Mouse (Mus musculus) ES-E14 (cell line): ENCODE measurements around the gene Sema6b.

Experiments used
- CHD2 ChIP-seq: IDR thresholded peaks from 2 replicates; pipeline ENCODE4 v1.6.1; 2014; ENCODE audit warnings: mild to moderate bottlenecking, low read depth, low read length, inconsistent platforms
- HCFC1 ChIP-seq: IDR thresholded peaks from 2 replicates; pipeline ENCODE4 v1.6.1; 2012; ENCODE audit warnings: low read length, inconsistent platforms, borderline replicate concordance; ENCODE audit not compliant: insufficient read depth
- ZC3H11A ChIP-seq: IDR thresholded peaks from 2 replicates; pipeline ENCODE4 v1.6.1; 2012; ENCODE audit warnings: low read depth, mild to moderate bottlenecking, inconsistent platforms, low read length, borderline replicate concordance
- ZNF384 ChIP-seq: IDR thresholded peaks from 2 replicates; pipeline ENCODE4 v1.6.1; 2012; ENCODE audit warnings: low read depth, low read length, inconsistent platforms

DNA sequence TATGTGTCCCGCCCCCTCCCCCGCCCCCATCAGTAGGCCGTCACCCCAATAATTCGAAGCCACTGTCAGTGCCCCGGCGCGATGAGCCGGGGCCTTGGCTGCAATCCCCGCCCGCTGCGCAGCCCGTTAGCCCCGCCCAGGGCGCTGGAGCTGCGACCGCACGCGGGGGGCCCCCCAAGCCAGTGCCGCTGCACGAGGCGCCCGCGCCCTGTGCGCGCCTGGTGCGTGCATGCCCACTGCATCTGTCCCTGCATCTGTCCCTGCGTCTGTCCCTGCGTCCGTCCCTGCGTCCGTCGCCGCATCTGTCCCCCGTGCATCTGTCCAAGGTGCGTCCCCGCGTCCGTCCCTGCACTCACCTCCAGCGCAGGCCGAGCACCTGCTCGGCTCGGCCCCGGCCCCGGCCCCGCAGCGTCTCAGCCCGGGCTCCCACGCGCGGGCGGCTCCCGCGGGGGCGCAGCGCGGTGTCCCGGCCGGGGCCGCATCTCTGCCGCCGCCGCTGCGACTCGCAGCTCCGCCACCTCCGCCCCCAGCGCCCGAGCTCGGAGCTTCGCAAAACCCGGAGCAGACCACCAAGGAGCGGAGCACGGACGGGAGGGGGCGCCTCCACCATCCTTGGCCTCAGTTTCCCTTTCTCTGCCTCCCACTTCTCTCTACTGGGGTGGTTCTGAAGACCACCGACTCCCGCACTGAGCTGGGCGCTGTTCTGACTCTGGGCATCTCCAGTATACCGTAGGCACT lies at the start of gene Sema6b:
- no peak for TF ChIP-seq CHD2
- TF ChIP-seq ZNF384: no peak
- no peak for TF ChIP-seq HCFC1
- TF ChIP-seq ZC3H11A: no peak
